Comparison of ENCODE assay signal across 11 mouse cellular contexts in the genomic region with DNA sequence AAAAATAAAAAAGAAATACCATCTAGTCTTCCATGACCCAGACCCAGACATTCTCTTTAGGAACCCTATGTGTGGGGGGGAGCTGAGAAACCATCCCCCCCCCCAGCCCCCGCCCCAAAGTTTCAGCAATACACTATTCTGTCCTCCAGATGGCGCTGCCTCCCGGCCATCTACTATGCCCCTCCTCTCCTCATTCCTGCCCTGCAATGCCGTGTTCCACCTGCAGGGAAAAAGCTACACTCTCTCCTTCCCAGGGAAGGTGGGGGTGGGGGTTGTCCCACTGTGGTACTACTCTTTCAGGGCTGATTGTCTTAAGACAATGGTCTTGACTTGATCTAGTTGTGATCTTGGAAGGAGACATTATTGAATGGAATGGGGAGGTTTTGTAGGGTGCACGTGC.
DNase-seq lines count a peak whose midpoint lies in the region; ATAC-seq and TF ChIP-seq lines count a peak whose summit lies in the region.
"Had no signal": no experiment of that assay in that cellular context is flagged by ENCODE, and none has a peak within 500 bp of the region (broad histone marks: within the 10 kb centered on the region; RNA-seq: fewer than 3 reads in every experiment).

No protein-coding gene starts in this region.

- no peak overlapping the region for H3K27ac ChIP-seq in kidney, postnatal 0 days
- no peak overlapping the region for H3K27ac ChIP-seq in kidney, embryonic 15.5 days
- no peak overlapping the region for H3K27ac ChIP-seq in ES-E14 (ENCODE audit: insufficient read depth, low read depth, low read length, poor library complexity, severe bottlenecking)
- no peak overlapping the region for H3K27ac ChIP-seq in liver, embryonic 14.5 days

- H3K4me2 ChIP-seq in kidney, postnatal 0 days (ENCODE audit: low read length) = no peak overlapping the region
- H3K4me2 ChIP-seq in kidney, embryonic 15.5 days = no peak overlapping the region
- H3K4me2 ChIP-seq in liver, embryonic 14.5 days (ENCODE audit: low read depth) = no peak overlapping the region

- 77% methylated on average over 5 of the region's 5 CpGs for WGBS in kidney, postnatal 0 days
- 75% methylated on average over 5 of the region's 5 CpGs for WGBS in kidney, embryonic 15.5 days
- 56% methylated on average over 5 of the region's 5 CpGs for WGBS in liver, embryonic 14.5 days (ENCODE audit: insufficient replicate concordance)

- DNase-seq in kidney, postnatal 0 days (ENCODE audit: low spot score) = no peak
- DNase-seq in A20 (ENCODE audit: low read depth, low spot score) = peak; percentile 55
- DNase-seq in ES-E14 (ENCODE audit: low read depth, low spot score) = peak; percentile 15
- DNase-seq in liver, embryonic 14.5 days (ENCODE audit: low read depth in 3 of 3, low spot score in 3 of 3) = no peak
- no peak for DNase-seq in layer of hippocampus, postnatal 10 days (ENCODE audit: low spot score in 2 of 2)
- no peak for DNase-seq in retina, embryonic 14.5 days (ENCODE audit: low spot score)
- DNase-seq: cerebellum, adult 9-10 months; heart, postnatal 14 days; right cerebral cortex, postnatal 4 days had no signal

- in situ Hi-C loops in ES-E14 (cut with MboI; ENCODE audit: low sequenced_read_pairs in 2 of 2, unreplicated experiment in 2 of 2) = no loop called here

- ATAC-seq in kidney, postnatal 0 days (replicated peaks; ENCODE audit: low FRiP score, low read depth) = no peak
- ATAC-seq in kidney, embryonic 15.5 days (replicated peaks; ENCODE audit: low FRiP score) = no peak
- ATAC-seq in liver, embryonic 14.5 days (ENCODE audit: insufficient read depth) = no peak

- no peaks in the 10 kb centered on the region for H3K4me1 ChIP-seq in kidney, postnatal 0 days (replicated peaks; ENCODE audit: insufficient read depth, low read length)
- H3K4me1 ChIP-seq in kidney, embryonic 15.5 days = no peaks in the 10 kb centered on the region
- no peaks in the 10 kb centered on the region for H3K4me1 ChIP-seq in ES-E14 (ENCODE audit: control insufficient read depth in 2 of 2, insufficient read depth in 2 of 2, low read length in 2 of 2, poor library complexity in 1 of 2)
- H3K4me1 ChIP-seq in liver, embryonic 14.5 days (replicated peaks; ENCODE audit: control insufficient read depth in 2 of 2, insufficient read depth in 2 of 2, low read length in 1 of 2) = no peaks in the 10 kb centered on the region
- H3K4me1 ChIP-seq: megakaryocyte, embryonic 14.5 days had no signal

- no peak for TF ChIP-seq EP300 in liver, embryonic 14.5 days (IDR thresholded peaks at IDR 0.05; ENCODE audit: low read depth)

- H3K36me3 ChIP-seq in kidney, postnatal 0 days (ENCODE audit: insufficient read depth, low read length) = no peaks in the 10 kb centered on the region
- H3K36me3 ChIP-seq in kidney, embryonic 15.5 days = no peaks in the 10 kb centered on the region
- H3K36me3 ChIP-seq in ES-E14 (ENCODE audit: control insufficient read depth, insufficient read depth, low read length, poor library complexity, severe bottlenecking) = no peaks in the 10 kb centered on the region
- H3K36me3 ChIP-seq in liver, embryonic 14.5 days (replicated peaks; ENCODE audit: control insufficient read depth, insufficient read depth, low read depth) = no peaks in the 10 kb centered on the region

- no peak overlapping the region for H3K9ac ChIP-seq in kidney, postnatal 0 days (ENCODE audit: low read depth, low read length)
- no peak overlapping the region for H3K9ac ChIP-seq in kidney, embryonic 15.5 days
- H3K9ac ChIP-seq in ES-E14 (ENCODE audit: insufficient read depth, low read depth, low read length, poor library complexity, severe bottlenecking) = no peak overlapping the region
- no peak overlapping the region for H3K9ac ChIP-seq in liver, embryonic 14.5 days (replicated peaks)

- no peak overlapping the region for H3K4me3 ChIP-seq in kidney, postnatal 0 days (replicated peaks; ENCODE audit: low read depth, low read length)
- H3K4me3 ChIP-seq in kidney, embryonic 15.5 days (replicated peaks) = no peak overlapping the region
- no peak overlapping the region for H3K4me3 ChIP-seq in ES-E14 (ENCODE audit: insufficient read depth in 1 of 2, low read depth in 1 of 2, low read length in 2 of 2, poor library complexity in 1 of 2, severe bottlenecking in 1 of 2)
- no peak overlapping the region for H3K4me3 ChIP-seq in liver, embryonic 14.5 days (ENCODE audit: insufficient read depth in 1 of 2, low read depth in 2 of 2, low read length in 2 of 2)
- H3K4me3 ChIP-seq: megakaryocyte, embryonic 14.5 days had no signal

- TF ChIP-seq CTCF in kidney, postnatal 0 days (IDR thresholded peaks at IDR 0.05; ENCODE audit: low read depth) = peak; percentile 46
- TF ChIP-seq CTCF in liver, embryonic 14.5 days (IDR thresholded peaks at IDR 0.05; ENCODE audit: low read depth) = peak; percentile 80

- no peaks in the 10 kb centered on the region for H3K9me3 ChIP-seq in kidney, postnatal 0 days (replicated peaks; ENCODE audit: low read length)
- no peaks in the 10 kb centered on the region for H3K9me3 ChIP-seq in kidney, embryonic 15.5 days (replicated peaks)
- no peaks in the 10 kb centered on the region for H3K9me3 ChIP-seq in ES-E14 (ENCODE audit: control insufficient read depth, insufficient read depth, low read depth, low read length)
- no peaks in the 10 kb centered on the region for H3K9me3 ChIP-seq in liver, embryonic 14.5 days (ENCODE audit: control insufficient read depth, low read length)
- H3K9me3 ChIP-seq: megakaryocyte, embryonic 14.5 days had no signal

- no peaks in the 10 kb centered on the region for H3K27me3 ChIP-seq in kidney, postnatal 0 days (ENCODE audit: insufficient read depth, low read length)
- H3K27me3 ChIP-seq in kidney, embryonic 15.5 days = no peaks in the 10 kb centered on the region
- H3K27me3 ChIP-seq in liver, embryonic 14.5 days (ENCODE audit: control insufficient read depth, insufficient read depth, low read length) = no peaks in the 10 kb centered on the region
- H3K27me3 ChIP-seq: megakaryocyte, embryonic 14.5 days had no signal

TF ChIP-seq in ES-E14, 5 proteins besides CTCF, POLR2A, EP300 and RAD21:
- TF ChIP-seq ZNF384 (IDR thresholded peaks at IDR 0.05; ENCODE audit: low read depth, low read length) (no peak), HCFC1 (IDR thresholded peaks at IDR 0.05; ENCODE audit: borderline replicate concordance, insufficient read depth, low read length) (no peak), MAFK (IDR thresholded peaks at IDR 0.05; ENCODE audit: insufficient read depth, low read depth, low read length) (no peak), ZC3H11A (IDR thresholded peaks at IDR 0.05; ENCODE audit: borderline replicate concordance, low read depth, low read length) (no peak), CHD2 (IDR thresholded peaks at IDR 0.05; ENCODE audit: low read depth, low read length) (no peak)

Comparison
In these comparisons a context has a peak if more than half of its experiments do, and no peak if none do; other contexts are left out.
1. DNase-seq: peak in A20 (single experiment) and ES-E14 (single experiment); none in kidney, postnatal 0 days (single experiment), liver, embryonic 14.5 days (0 of 3), layer of hippocampus, postnatal 10 days (0 of 2) and retina, embryonic 14.5 days (single experiment).